Mouse (Mus musculus) sigmoid colon, adult 10 weeks (tissue): ENCODE data around the gene Gabre. TPM values are rescaled to one million over a fixed set of nuclear protein-coding genes. Genes with fewer than 3 reads are reported as not detected.

Experiments used
- polyA plus RNA-seq: library from polyadenylated mRNA; stranded (reverse); fragments of 350-450 nt; fragmentation: Illumina TruSeq; extraction: RNeasy Lipid Tissue Mini Kit (QIAGEN cat#74804); gene quantifications from one replicate; pipeline ENCODE4 v1.2.3, GENCODE M21; 2014; ENCODE audit warnings: low read depth, low replicate concordance

Gene Gabre
- 0.69 TPM for polyA plus RNA-seq

DNA sequence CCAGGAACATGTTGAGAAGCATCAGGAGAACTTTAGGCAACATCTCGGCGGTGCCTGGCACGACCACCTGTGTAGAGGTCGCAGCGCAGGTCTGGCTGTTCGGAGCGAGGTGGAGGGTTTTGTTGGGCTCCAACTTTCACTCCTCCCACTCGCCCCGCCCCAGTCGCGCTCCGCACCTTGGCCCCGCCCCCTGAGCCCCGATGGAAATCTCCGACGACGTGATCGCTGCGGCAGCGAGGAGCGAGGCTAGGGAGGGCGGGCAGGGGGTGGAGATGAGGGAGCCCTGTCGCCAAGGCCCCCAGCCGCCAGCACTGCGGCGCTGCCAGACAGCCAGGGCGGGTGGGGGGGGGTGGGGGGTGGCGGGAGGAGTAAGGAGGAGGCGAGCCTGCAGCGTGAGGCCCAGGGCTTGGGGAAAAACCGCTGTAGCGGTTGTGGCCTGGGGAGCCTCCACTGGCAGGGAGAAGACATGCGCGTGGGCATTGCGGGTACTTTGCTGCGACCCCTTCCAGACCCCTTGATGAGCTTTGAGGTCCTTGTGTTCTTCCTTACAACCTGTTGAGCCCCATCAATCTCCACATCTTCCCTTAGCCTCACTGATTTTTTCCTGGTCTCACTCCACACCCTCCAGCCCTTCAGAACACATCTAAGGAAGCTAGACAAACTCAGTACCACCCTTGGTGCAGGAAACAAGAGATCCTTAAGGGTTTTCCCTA is at the start of gene Gabre:
TSS of gene Gabre (minus strand) at position 145 of the 713 bp plus-strand sequence.

DNA sequence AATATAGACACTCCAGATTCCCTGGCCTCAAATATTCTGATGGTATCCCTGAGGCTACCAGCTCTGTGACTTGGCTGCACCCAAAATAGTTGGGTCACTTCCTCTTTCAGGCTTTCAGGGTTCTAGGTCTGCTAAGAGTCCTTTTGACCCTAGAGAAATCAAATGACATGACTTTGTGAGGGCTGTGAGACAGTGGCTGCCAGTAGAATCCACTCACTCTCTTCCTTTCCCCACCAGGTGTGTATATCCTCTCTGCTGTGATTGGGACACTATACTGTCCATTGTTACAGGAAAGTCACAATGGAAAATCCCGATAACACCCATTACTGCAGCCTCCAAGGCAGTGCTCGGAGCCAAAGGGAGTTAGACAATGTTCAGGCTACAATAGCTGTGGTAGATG is 52.9 kb downstream of the Gabre start, which contains the start of gene Magea4:
TSS of gene Magea4 (plus strand) at position 301 of the 400 bp plus-strand sequence.

Other genes starting within 250 kb of the Gabre start
- gene Magea4, start 52.8 kb downstream of the Gabre start, polyA plus RNA-seq: not detected
- not detected for gene Magea10, start 112.1 kb upstream of the Gabre start, polyA plus RNA-seq